Mouse (Mus musculus) adrenal gland, adult 18-20 months (tissue): ENCODE results near the gene Slc26a11. TPM values are rescaled to one million over a fixed set of nuclear protein-coding genes. Genes with fewer than 3 reads are reported as not detected.
"Not testable (repeated sequence)": the region's sequence is repeated elsewhere in the genome, so short reads cannot be mapped to it uniquely, and the experiment has no call there.

Experiments used
- DNase-seq, 2 experiments: peaks; one replicate each; pipeline ENCODE4 v3.0.0; 2021 to 2022; ENCODE audit warnings: low spot score in 2 of 2
- total RNA-seq, 2 experiments: library from RNA; stranded (reverse); gene quantifications; 1 replicate in 1 of 2; 2 replicates in 1 of 2; pipeline ENCODE4 v1.2.3; 2021

Gene Slc26a11
- total RNA-seq, 2 experiments from 2014 or later: 4.8 to 4.9 TPM

DNA sequence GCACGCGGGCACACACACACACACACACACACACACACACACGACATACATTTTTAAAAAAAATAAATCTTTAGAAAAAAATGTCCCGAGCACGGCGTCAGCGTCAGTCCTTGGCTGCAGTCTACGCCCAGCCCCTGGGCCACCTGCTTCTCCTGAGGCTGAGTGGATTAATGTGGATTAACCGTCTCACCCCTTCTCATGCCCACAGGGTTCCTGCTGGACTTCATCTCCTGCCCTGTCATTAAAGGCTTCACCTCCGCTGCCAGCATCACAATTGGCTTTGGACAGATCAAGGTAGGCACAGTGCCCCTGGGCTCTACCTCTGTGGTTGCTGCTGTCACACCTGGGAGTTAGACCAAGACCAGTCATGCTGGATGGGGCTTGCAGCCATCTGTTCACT is 3.7 kb downstream of the Slc26a11 start:
- DNase-seq: no peak

DNA sequence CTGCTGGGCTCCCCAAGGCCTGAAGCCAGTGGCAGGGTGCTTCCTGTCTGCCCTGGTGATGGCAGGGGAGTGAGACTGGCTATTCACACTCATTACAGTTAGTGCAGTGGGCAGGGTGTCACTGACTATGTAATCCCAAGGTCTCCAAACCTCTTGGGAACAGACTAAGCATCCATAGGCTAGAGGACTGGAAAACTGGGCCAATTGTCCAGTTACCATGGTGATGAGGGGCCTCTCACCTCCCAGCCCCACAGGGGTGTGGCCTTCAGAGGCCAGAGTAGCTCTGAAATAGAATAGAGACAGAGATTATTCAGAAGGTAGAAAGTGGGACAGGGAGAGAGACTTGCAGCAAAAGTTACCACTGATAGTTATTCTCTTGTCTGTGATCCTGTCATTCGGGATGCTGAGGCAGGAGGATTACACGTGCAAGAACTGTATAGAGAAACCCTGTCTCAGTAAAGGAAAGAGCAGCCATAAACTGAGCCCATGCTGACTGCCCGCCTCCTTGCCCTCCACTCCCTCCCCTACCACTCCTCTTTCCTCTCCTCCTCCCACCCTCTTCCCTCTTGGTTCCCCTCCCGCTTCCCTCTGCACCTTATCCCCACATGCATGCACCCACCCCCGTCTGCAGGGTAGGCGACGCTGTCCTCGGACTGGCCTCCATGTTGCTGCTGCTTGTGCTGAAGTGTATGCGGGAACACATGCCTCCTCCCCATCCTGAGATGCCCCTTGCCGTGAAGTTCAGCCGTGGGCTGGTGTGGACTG is 7.6 kb downstream of the Slc26a11 start:
- DNase-seq: no peak

DNA sequence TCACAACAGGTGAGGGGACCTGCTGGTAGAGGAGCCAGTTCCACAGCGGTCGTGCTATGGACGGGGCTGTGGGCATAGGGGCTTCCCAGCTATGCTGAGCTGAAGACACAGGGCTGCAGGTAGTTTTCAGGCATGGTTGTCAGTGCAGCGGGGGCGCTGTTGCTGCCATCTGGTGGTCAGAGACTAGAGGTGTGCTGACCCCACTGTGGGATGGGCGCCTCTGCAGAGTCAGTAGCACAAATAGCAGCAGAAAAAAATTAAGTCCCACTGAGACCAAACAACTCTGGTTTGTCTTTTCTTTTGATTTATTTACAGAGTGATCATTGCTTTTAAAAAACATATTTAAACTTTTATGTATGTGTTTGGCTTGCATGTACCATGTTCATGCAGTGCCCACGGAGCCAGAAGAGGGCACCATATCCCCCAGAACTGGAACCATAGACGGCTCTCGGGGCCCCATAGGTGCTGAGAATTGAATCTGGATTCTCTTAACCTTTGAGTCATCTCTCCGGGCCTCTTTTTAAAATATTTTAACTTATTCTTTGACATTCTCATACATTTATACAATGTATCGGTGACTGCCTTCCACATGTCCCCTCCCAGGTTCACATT is 8.3 kb downstream of the Slc26a11 start:
- peak; percentile 63 to 68 for DNase-seq

DNA sequence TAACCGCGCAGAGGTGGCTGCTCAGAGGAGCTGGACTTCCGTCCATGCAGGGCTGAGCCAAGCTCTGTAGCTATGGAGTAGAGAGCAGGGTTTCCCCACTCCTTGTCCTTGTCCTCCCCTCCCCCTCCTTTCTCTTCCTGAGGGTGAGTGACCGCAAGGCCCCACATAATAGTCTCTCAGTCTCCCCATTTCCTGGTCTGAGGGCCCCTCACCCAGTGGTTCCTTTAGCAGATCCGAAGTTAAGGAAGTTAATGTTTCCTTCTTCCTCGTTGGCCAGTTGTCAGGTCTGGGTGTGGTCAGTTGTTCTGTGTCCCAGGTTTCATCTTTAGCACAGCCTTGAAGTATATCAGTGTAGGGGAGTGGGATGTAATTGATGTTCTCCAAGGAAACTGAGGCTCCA is 20.1 kb downstream of the Slc26a11 start:
- no peak for DNase-seq

- no peak for DNase-seq
Observed at GRCm38 (mm10) chr11:119377326-119377725, 22.0 kb downstream of the Slc26a11 start.

- no peak for DNase-seq
Observed at GRCm38 (mm10) chr11:119378551-119378950, 23.2 kb downstream of the Slc26a11 start.

DNA sequence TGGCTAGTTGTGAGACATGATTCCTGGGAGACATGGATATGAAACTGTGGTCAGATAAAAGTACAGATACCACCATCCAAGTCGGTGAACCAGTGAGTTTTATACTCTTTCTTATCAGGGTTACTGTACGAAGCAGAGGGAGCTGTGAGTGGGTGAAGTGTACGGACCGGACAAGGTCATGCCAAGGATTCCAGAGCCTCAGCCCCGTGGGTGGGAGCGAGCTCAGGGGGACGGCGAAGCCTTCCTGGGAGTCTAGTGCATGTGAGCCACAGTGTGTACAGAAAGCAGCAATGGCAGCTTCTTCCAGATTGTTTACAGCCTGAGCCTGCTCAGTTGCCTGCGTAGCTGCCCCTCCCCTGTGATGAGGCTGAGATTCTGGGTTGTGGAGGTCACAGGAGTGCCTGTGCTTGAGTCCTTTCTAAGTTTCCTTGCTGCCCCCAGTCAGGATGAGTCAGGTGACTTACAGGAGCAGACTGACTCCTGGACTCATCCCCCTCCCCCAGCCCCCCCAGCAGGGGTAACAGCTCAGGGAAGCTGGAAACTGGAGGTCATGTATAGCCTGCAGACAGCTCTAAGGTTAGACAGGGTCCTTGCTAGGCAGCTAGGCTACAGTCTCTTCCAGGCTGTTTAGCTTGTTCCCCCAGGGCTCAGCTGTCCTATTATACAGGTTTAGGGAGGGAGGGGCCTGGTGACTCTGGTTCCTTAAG is 26.4 kb downstream of the Slc26a11 start:
- no peak for DNase-seq

- no peak for DNase-seq
Observed at GRCm38 (mm10) chr11:119382338-119382850, 27.0 kb downstream of the Slc26a11 start.

DNA sequence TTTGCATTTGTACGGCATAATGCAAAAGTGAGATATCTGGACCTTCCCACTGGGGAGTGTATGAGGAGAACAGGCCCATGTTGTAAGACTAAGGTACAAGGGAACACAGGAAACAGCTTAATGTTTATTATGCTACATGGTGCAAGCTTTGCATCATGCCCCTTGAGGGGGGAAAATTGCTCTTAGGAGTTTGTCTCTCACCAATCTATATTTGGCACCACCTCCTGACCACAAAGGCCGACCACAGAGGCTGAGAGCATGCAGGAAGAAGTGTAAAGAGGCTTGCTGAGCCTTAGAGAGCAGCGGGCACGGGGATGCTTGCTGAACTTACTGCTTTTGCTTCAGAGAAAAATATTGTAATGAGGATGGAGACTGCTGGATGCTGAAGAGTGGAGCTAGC is 29.5 kb downstream of the Slc26a11 start:
- DNase-seq: no peak

DNA sequence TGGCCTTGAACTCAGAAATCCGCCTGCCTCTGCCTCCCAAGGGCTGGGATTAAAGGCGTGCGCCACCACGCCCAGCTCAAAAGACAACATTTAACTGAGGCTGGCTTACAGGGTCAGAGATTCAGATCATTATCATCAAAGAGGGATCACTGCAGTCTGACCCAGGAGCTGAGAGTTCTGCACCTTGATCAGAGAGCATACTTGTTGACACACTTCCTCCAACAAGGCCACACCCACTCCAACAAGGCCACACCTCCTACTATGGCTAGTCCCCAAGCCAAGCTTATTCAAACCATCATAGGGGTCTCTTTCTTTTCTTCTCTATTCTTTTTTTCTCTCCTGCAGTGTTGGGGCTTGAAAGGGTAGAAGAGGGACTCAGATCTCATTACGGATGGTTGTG is 30.9 kb downstream of the Slc26a11 start:
- DNase-seq: no peak

- not testable (repeated sequence) for DNase-seq
Observed at GRCm38 (mm10) chr11:119387273-119387672, 31.9 kb downstream of the Slc26a11 start.

DNA sequence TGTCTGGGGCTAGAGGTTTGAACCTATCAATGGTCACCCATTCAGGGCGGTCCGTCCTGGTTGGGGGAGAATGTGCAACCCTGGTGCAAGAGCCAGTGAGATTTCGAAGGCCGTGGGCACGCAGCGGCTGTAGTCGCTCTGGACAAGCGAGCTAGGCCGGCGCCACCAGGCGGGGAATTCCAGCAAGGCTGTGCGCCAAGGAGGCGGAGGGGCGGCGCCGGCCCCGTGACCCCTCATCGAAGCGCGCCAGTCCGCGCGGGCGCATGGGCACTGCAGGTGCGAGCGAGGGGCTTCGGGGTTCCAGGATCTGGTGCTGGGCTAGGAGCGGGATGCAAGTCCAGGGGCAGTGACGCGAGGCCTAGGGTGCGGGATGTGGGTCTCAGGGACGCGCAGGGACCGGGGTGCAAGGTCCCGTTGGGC is 34.5 kb downstream of the Slc26a11 start:
- DNase-seq: peak; percentile 80 to 82

DNA sequence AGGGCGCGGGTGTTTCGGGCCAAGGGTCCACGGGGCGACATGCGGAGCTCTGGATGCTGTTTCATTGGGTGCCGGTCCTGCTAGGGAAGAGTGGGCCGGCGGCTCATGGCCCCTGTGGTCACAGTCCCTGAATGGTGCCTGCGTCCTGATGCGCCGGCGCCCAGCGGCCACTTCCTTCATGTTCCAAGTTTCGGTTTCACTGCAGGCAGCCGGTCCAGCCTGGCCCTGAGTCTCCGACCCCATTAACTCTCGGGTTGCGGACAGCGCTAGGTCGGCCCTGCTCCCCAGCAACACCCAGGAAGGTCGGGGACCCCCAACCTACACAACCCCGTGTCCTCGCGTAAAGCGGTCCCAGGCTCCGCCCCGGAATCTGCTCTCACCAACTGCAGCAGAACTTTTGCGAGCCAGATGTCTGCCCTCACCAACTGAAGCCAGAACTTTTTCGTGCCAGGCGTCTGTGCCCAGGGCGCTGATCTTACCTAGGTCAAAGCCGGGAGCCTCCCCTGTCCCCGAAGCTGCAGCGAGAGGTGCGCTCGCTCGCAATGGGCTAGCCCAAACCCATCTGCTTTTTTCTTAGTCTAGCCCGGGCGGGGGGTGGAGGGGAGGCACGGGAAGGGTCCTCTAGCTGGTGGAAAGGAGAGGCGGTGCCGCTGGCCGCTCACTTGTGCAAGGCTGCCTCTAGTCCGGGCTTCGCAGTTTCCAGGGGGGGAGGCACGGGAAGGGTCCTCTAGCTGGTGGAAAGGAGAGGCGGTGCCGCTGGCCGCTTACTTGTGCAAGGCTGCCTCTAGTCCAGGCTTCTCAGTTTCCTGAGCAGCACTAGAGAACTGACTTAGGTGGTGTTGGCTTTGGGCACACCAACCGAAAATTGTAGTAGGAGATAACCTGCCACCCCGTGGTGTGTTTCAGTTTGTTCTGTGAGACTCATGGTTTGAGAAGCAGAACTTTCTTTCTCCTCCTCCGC is 35.2 kb downstream of the Slc26a11 start:
- peak; percentile 69 to 74 for DNase-seq

GRCm38 (mm10) chr11:119391386-119392000 is 36.1 kb downstream of the Slc26a11 start:
- peak in 1 of 2 experiments; percentile 11 for DNase-seq

DNA sequence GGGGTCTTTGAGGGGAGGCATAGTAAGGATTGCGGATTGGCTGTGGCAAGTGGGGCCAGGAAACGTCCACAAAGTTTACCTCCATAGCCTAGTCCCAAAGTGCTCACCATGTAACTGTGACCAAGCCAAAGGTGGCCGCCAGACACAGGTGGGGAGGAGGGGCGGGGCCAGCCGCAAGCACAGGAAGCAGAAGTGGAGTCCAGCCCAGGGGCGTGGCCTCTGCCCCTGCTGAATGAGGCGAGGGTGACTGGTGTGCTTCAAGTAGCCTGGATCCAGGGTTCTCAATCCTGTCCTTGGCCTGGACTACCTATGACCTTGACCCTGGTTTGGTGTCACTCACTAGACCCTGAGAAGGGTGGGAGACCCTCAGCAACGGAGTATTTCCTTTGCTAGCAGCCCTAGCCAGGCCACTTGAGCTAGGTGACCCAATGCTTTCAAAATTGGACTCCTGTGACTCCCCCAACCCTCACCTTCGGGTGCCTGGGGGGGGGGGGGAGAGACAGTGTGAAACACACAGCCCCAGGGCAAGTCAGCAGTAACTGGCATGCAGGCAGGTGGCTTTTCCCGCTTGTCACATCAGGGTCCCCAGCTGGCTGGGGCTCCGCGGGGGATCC is 36.8 kb downstream of the Slc26a11 start:
- DNase-seq: peak; percentile 67

- peak; percentile 64 to 70 for DNase-seq
Observed at GRCm38 (mm10) chr11:119392800-119393482, 37.6 kb downstream of the Slc26a11 start, which contains the start of gene Rnf213. Gene Rnf213, plus strand, starts transcription at chr11:119393100.

DNA sequence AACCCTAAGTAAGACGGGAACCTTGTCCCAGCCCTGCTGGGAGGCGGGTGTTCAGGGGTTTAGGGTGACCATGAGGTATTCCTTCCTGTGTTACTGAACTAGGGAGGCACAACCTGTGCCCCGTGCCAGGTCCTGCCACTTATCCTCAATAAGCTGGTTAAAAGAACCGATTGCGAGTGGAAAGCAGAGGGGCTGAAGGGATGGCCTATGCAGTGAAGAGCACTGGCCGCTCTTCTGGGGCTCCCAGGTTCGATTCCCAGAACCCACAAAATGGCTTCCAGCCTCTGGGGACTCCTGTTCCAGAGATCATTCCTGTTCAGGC is 38.1 kb downstream of the Slc26a11 start:
- no peak for DNase-seq

- no peak for DNase-seq
Observed at GRCm38 (mm10) chr11:119394210-119394609, 38.9 kb downstream of the Slc26a11 start.

GRCm38 (mm10) chr11:119395394-119395793 is 40.0 kb downstream of the Slc26a11 start:
- DNase-seq: no peak
